Mouse (Mus musculus): ENCODE data around the gene Sncb. TPM values are rescaled to one million over a fixed set of nuclear protein-coding genes. Genes with fewer than 3 reads are reported as not detected.
"Not testable (repeated sequence)": the region's sequence is repeated elsewhere in the genome, so short reads cannot be mapped to it uniquely, and the experiment has no call there.

The Sncb gene
- 1 to 10 TPM; 1.8 to 3.3 TPM for total RNA-seq (2021)
- long read RNA-seq, experiment 1, partial matches to known transcripts = 0 of 2 reads
- long read RNA-seq, experiment 1, other reads (novel, unspliced or antisense) = 0 of 2 reads
- long read RNA-seq, experiment 2, partial matches to known transcripts = 0 of 2 reads
- long read RNA-seq, experiment 2, other reads (novel, unspliced or antisense) = 0 of 2 reads

DNA sequence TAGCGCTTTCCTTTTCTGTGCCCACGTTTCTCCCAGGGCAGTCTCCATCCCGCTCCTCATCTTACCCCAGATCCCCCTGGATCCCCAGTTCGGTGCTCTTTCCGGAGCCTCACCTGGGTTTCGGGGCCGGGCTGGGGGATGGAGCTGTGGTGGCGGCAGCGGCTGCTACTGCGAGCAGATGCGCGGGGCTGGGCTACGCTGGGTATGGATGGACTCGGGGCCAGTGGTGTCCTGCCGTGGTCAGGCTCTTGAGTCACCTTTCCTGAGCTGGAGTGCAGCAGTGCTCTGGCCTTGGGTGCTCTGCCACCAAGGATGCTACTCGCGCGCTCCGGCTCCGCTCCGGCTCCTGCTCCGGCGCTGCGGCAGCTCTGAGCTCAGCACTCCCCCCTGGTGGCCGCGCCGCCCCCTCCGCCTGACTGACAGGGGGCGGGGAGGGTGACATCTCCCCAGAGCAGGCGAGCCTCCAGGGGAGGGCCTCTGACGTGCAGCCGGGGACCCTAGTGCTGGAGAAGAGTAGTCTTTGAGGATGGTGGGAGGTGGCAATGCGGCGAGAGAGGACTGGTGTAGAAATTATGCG lies at the start of gene Sncb:
TSS of gene Sncb (minus strand) at position 404 of the 577 bp plus-strand sequence.
- DNase-seq (ENCODE audit: low spot score in 2 of 2) = peak; percentile 55 to 67

DNA sequence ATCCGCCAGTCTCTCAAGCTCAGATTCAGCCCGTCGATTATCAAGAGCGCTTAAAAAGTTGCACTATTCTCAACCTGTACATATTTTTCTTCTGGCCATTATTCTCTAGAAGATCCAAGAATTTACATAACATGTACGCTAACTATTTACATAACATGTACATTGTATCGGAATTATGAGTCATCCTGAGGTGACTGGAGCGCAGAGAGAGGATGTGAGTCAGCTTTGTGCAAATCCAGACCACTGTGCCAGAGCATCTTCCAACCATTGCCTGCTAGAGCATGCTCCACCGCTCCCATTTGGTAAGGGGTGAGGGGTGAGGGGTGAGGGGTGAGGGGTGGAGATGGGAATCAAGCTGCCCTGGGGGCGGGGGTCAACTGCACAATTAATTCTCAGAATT lies 47.0 kb upstream of the Sncb start:
- DNase-seq (ENCODE audit: low spot score in 2 of 2) = no peak

DNA sequence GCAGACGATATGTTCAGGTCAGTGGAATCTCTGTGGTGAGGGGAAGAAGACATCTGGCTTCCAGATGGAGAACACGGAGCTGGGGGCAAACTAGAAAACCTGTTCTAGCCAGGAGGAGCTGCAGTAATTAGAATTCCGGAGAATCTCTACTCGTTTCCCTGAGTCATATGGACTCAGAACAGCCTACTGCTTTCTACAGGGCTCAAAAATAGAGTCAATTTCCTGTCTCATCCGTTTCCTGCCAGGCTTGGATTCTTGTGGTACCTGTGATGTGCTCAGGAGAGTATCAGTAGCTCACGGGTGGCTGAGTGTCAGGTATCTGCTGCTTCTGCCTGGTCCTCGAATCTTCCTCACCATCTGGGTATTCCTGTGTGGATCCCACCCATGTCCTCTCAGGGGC lies 45.1 kb upstream of the Sncb start:
- DNase-seq (ENCODE audit: low spot score in 2 of 2) = no peak

GRCm38 (mm10) chr13:54808067-54808466 lies 41.7 kb upstream of the Sncb start:
- no peak for DNase-seq (ENCODE audit: low spot score in 2 of 2)

DNA sequence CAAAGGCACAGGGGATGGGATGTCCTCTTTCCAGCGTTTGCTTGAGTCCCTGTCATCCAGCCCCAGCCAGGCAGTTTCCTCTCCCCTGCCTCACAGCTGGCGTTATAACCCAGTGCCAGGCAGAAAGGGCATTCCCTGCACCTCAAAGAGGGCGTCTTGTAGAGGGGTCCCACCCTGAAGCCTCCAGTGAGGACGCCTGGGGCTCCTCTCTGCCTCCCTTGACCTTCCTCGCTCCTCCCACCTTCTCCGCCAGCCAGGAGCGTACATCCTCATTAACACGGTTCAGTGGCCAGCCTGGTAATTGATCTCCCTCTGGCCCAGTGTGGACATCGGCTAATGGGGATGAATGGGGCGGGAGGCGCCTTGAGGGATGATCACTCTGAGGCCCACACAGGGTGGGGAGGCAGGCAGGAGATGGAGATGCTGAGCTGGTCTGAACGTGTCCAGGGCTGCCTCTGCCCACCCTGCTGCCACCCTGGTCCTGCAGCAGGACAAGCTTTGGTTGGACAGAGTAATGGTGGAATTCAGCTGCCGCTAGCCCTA lies 40.1 kb upstream of the Sncb start:
- no peak for DNase-seq (ENCODE audit: low spot score in 2 of 2)

- no peak for DNase-seq (ENCODE audit: low spot score in 2 of 2)
Observed at GRCm38 (mm10) chr13:54805134-54805838, 38.9 kb upstream of the Sncb start.

GRCm38 (mm10) chr13:54803010-54803409 lies 36.6 kb upstream of the Sncb start:
- DNase-seq (ENCODE audit: low spot score in 2 of 2) = no peak

GRCm38 (mm10) chr13:54800206-54800605 lies 33.8 kb upstream of the Sncb start:
- no peak for DNase-seq (ENCODE audit: low spot score in 2 of 2)

DNA sequence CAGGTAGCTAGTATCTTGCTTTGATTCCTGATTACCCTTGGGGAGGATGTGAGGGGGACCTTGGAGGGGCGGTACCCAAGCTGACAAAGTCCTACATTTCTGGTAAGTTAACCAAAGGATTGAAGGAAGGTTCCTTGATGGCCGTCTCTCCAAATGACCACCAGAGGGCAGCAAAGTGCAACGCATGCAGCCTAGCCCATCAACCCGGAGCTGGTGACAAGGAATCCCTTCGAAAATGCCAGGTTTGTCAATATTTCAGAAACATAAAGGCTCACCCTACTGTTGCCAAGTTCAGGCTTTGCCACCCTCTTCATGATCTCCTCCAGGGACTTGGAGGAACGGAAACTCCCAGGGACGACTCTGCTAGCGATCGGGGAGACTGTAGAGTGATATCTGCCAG lies 33.3 kb upstream of the Sncb start:
- peak; percentile 69 to 72 for DNase-seq (ENCODE audit: low spot score in 2 of 2)

GRCm38 (mm10) chr13:54798740-54799139 lies 32.3 kb upstream of the Sncb start:
- DNase-seq (ENCODE audit: low spot score in 2 of 2) = no peak

DNA sequence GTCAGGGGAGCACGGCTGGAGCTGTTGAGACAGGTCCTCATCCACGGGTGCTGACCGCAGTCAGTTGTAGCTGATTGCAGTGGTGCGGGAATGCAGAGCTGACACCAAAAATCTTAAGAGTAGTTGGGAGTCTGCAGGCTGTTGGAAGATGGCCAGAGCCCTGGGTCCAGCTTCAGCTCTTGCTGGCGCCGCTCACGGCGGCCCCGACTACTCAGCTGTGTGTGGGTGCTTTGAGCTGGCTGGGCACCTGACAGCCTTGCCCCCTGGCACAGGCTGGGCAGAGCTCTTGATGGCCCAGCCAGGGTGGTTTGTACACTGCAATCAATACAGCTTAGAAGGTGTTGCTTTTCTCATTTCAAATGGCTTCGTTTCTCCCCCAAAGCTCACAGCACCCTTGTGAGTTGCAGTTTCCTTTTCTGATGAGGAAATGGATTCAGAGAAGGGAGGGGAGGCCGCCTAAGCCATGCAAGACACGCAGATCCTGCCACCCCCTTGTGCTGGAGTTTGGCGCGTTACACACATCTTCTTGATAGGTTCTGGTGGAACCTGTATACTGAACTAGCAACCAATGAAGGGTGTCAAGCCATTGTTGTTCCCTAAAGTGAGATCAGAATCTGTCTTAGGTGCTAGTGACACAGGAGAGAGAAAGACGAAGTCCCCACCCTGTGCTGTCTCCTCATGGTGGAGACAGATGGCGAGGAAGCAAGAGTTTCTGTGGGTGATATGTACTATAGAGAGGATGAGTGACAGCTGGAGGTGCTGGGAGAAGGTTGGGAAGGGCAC lies 31.7 kb upstream of the Sncb start:
- no peak for DNase-seq (ENCODE audit: low spot score in 2 of 2)

GRCm38 (mm10) chr13:54797356-54797755 lies 31.0 kb upstream of the Sncb start:
- DNase-seq (ENCODE audit: low spot score in 2 of 2) = no peak

- DNase-seq (ENCODE audit: low spot score in 2 of 2) = no peak
Observed at GRCm38 (mm10) chr13:54794843-54795242, 28.4 kb upstream of the Sncb start.

DNA sequence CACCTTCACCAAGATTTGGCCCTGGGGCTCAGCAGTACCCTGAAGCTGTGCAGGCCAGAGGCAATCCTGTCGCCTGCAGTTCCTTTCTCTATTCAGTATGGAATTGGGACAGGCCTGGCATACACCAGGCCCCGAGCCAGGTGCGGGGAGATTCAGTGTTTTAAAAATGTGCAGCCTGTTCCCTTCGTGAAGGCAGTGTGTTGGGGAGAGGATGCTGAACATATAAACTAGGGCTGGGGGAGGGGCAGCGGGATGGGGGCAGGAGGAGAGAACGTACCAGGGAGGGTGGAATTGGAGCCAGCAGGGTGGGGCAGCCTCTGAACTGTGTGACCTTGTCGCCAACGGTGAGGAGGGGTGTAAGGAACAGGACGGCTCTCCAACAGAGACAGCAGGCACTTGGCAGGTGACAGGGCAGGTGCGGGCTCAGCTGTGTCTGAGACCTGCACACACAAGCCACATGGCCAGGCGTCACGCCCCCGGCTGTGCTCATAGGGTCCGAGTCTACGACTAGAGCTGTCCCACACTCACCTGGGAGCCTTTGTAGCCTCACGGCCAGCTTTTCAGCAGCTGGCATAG lies 27.7 kb upstream of the Sncb start:
- no peak for DNase-seq (ENCODE audit: low spot score in 2 of 2)

GRCm38 (mm10) chr13:54792259-54793230 lies 26.1 kb upstream of the Sncb start:
- DNase-seq (ENCODE audit: low spot score in 2 of 2) = no peak

DNA sequence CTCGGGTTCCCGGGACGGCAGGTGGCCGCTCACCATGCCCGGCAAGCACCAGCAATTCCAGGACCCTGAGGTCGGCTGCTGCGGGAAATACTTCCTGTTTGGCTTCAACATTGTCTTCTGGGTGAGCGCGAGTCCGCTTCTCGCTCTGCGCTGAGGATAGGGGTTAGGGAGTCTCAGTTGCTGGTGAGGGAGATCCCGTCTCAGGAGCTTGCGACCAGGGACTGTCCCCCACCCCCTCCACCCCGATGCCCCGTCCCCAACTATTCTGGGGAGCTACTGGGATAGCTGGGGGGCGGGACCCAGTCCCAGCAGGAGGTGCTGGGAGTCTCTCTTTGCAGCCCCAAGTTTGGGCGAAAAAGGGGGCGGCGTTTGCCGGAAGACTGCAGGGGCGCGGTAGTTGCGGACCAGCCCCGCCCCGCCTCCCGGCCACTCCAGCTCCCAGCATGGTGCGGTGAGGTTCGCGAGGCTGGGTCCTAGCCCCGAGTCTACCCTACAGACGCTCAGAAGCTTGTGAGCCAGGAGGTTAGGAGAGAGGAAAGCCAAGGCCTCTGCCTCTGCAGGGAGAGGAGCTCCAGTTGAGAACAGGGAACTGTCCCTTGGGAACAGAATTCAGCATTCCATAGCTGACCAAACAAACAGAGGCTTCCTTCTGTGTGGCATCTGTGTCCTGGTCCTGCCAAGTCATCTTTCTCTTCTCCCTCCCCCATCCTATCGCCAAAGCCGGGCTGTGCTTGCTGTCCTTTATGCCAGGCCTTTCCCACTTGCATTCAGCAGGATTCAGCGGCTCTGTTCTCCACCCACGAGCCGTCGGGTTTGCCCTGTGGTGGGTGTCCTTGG lies 23.4 kb upstream of the Sncb start:
- DNase-seq (ENCODE audit: low spot score in 2 of 2) = peak; percentile 37 to 57

DNA sequence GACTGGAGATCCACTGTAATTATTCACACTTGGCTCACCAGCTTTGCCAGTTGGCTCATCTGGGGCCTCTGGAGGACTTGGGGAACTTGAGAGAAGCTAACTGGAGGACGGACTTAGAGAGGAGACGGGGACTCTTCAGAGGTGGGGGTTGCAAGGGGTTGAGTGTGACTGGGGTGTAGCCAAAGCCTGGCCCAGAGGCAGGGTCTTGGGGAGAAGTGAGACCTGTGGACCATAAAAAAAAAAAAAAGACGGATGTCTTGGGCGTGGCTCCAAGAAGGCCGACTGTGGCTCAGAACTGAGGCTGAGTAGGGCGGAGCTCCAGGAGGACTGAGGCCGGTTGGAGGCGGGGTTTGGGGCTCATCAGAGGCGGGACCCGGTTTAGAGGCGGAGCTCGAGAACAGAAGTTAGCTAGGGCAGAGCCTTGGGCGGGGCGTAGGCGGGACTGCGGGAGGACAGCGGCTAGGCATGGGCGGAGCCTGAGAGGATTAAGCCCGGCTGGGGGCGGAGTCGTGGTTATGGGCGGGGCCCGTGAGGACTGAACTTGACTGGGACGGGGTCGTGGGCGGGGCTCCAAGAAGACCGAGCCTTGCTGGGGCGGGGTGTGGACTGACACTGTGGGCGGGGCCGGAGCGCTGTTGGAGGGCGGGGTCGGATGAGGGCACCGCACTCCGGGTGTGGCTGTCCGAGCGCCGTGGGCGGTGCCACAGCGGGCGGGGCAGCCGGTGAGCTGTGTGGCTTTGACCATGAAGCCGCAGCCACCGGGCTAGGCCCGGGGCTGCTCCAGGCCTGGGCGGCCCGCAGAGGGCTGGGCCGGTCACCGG lies 22.6 kb upstream of the Sncb start, which contains the start of gene Tspan17:
TSS of gene Tspan17 (plus strand) at position 638 of the 821 bp plus-strand sequence.
- DNase-seq (ENCODE audit: low spot score in 2 of 2) = peak; percentile 95 to 96

DNA sequence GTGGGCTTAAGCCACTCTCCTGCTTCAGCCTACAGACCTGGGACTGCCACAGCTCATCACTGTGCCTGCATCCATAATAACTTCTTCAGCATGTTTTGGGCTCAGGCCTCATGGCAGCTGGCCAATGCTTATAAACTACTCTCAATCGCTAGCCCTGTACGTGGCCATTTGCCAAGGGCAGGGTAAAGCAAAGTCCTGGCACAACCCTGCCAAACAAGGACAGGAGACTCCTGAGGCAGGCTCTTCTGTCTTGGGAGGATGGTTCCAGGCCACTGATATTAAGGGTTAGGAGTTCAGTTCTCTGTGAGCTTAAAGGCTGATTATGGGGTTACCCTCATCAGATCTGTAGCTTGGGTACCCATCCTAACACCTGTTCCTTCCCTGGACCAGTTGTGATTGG lies 21.2 kb upstream of the Sncb start:
- not testable (repeated sequence) for DNase-seq (ENCODE audit: low spot score in 2 of 2)
